Mouse (Mus musculus) myocyte (in vitro differentiated cells): Measurements from ENCODE around the gene Rab3gap2. TPM values are rescaled to one million over a fixed set of nuclear protein-coding genes. Genes with fewer than 3 reads are reported as not detected.

Source experiments
- H3K27me3 ChIP-seq: one replicate; pipeline ENCODE4 v1.6.1; 2011; ENCODE audit not compliant: control insufficient read depth, insufficient read depth, insufficient read length
- H3K36me3 ChIP-seq: one replicate; pipeline ENCODE4 v1.6.1; 2011; ENCODE audit not compliant: control insufficient read depth, insufficient read depth
- H3K4me2 ChIP-seq: one replicate; pipeline ENCODE4 v1.6.1; 2011; ENCODE audit warnings: low read depth, control low read depth
- H3K4me3 ChIP-seq: one replicate; pipeline ENCODE4 v1.5.1; 2011; ENCODE audit warnings: mild to moderate bottlenecking, control low read depth, moderate library complexity
- H3K79me2 ChIP-seq: one replicate; pipeline ENCODE4 v1.6.1; 2011; ENCODE audit not compliant: control insufficient read depth, insufficient read depth
- H3ac ChIP-seq: one replicate; pipeline ENCODE4 v1.6.1; 2011; ENCODE audit not compliant: control insufficient read depth, insufficient read length
- CEBPB ChIP-seq: IDR thresholded peaks from 2 replicates; pipeline ENCODE4 v1.6.1; 2011; ENCODE audit warnings: mild to moderate bottlenecking, moderate library complexity; ENCODE audit not compliant: poor library complexity, insufficient read depth, severe bottlenecking
- E2F4 ChIP-seq: IDR thresholded peaks from one replicate; pipeline ENCODE4 v1.6.1; 2011; ENCODE audit warnings: mild to moderate bottlenecking, control low read depth, moderate library complexity; ENCODE audit not compliant: insufficient read depth
- MAX ChIP-seq: IDR thresholded peaks from one replicate; pipeline ENCODE4 v1.6.1; 2011; ENCODE audit warnings: low read depth, mild to moderate bottlenecking, control low read depth
- MYOD1 ChIP-seq, 3 experiments: IDR thresholded peaks; one replicate each; pipeline ENCODE4 v1.6.1; 2011; ENCODE audit warnings: control low read depth in 2 of 3, low read depth in 2 of 3, mild to moderate bottlenecking in 2 of 3, moderate library complexity in 1 of 3; ENCODE audit not compliant: insufficient read length in 2 of 3, control insufficient read depth in 1 of 3
- MYOG ChIP-seq, 3 experiments: IDR thresholded peaks; one replicate each; pipeline ENCODE4 v1.6.1; 2011; ENCODE audit warnings: control low read depth in 2 of 3, low read depth in 2 of 3, mild to moderate bottlenecking in 2 of 3; ENCODE audit not compliant: insufficient read length in 2 of 3, control insufficient read depth in 1 of 3, insufficient read depth in 1 of 3
- POLR2A ChIP-seq: IDR thresholded peaks from one replicate; pipeline ENCODE4 v1.6.1; 2011; ENCODE audit warnings: low read depth, mild to moderate bottlenecking, control low read depth, moderate library complexity; ENCODE audit not compliant: insufficient read length
- POLR2AphosphoS2 ChIP-seq: IDR thresholded peaks from one replicate; pipeline ENCODE4 v1.6.1; 2011; ENCODE audit warnings: low read depth, control low read depth; ENCODE audit not compliant: insufficient read length
- REST ChIP-seq: IDR thresholded peaks from one replicate; pipeline ENCODE4 v1.6.1; 2011; ENCODE audit warnings: mild to moderate bottlenecking, control low read depth, moderate library complexity; ENCODE audit not compliant: insufficient read depth, insufficient read length
- SRF ChIP-seq: IDR thresholded peaks from one replicate; pipeline ENCODE4 v1.6.1; 2011; ENCODE audit warnings: low read depth; ENCODE audit not compliant: control insufficient read depth, insufficient read length
- TCF12 ChIP-seq: IDR thresholded peaks from one replicate; pipeline ENCODE4 v1.6.1; 2011; ENCODE audit warnings: mild to moderate bottlenecking, control low read depth; ENCODE audit not compliant: poor library complexity, insufficient read depth, severe bottlenecking
- TCF3 ChIP-seq: IDR thresholded peaks from one replicate; pipeline ENCODE4 v1.6.1; 2011; ENCODE audit warnings: low read depth, control low read depth; ENCODE audit not compliant: insufficient read length
- USF1 ChIP-seq: IDR thresholded peaks from one replicate; pipeline ENCODE4 v1.6.1; 2011; ENCODE audit warnings: low read depth, mild to moderate bottlenecking, control low read depth, moderate library complexity
- polyA plus RNA-seq: library from polyadenylated mRNA; unstranded; fragments of >200 nt; fragmentation: generic; extraction: Trizol; gene quantifications from one replicate; pipeline ENCODE4 v1.2.1, GENCODE M21; 2012; ENCODE audit warnings: missing spikeins

Rab3gap2 gene
- polyA plus RNA-seq, 1 experiment: 32.2 TPM

GRCm38 (mm10) chr1:185262565-185262964 lies 58.6 kb downstream of the Rab3gap2 start:
- Histone ChIP-seq H3K36me3 (peaks cover 41% of the 10 kb centered on the region), H3K4me3 (no peak overlapping the region), H3K4me2 (no peak overlapping the region), H3K27me3 (no peaks in the 10 kb centered on the region), H3K79me2 (no peaks in the 10 kb centered on the region), H3ac (no peak overlapping the region)
- no peak for TF ChIP-seq CEBPB
- TF ChIP-seq MYOG (IDR thresholded peaks at IDR 0.05; ENCODE audit: control insufficient read depth in 1 of 3, insufficient read depth in 1 of 3, insufficient read length in 2 of 3, low read depth in 2 of 3): no peak
- TF ChIP-seq SRF: no peak
- no peak for TF ChIP-seq USF1
- no peak for TF ChIP-seq E2F4
- TF ChIP-seq TCF12: no peak
- no peak for TF ChIP-seq POLR2A
- TF ChIP-seq POLR2AphosphoS2: no peak
- no peak for TF ChIP-seq MYOD1 (IDR thresholded peaks at IDR 0.05; ENCODE audit: control insufficient read depth in 1 of 3, insufficient read length in 2 of 3, low read depth in 2 of 3)
- TF ChIP-seq REST: no peak

- no peak overlapping the region for H3ac ChIP-seq
- no peaks in the 10 kb centered on the region for H3K79me2 ChIP-seq
- no peak overlapping the region for H3K4me3 ChIP-seq
- no peak overlapping the region for H3K4me2 ChIP-seq
- no peaks in the 10 kb centered on the region for H3K27me3 ChIP-seq
- TF ChIP-seq POLR2AphosphoS2 (no peak), MYOD1 (IDR thresholded peaks at IDR 0.05; ENCODE audit: control insufficient read depth in 1 of 3, insufficient read length in 2 of 3, low read depth in 2 of 3) (no peak), CEBPB (no peak), MAX (no peak)
- peaks cover 16% of the 10 kb centered on the region for H3K36me3 ChIP-seq
These were observed 64.8 kb downstream of the Rab3gap2 start for GRCm38 (mm10) chr1:185268675-185269074.

GRCm38 (mm10) chr1:185270403-185271097 lies 66.6 kb downstream of the Rab3gap2 start:
- no peaks in the 10 kb centered on the region for H3K27me3 ChIP-seq
- TF ChIP-seq TCF3: no peak
- no peaks in the 10 kb centered on the region for H3K79me2 ChIP-seq
- H3K36me3 ChIP-seq: peaks cover 14% of the 10 kb centered on the region
- H3ac ChIP-seq: no peak overlapping the region
- no peak overlapping the region for H3K4me2 ChIP-seq
- H3K4me3 ChIP-seq: no peak overlapping the region

GRCm38 (mm10) chr1:185271373-185271772 lies 67.5 kb downstream of the Rab3gap2 start:
- H3ac ChIP-seq: no peak overlapping the region
- H3K4me2 ChIP-seq: no peak overlapping the region
- H3K4me3 ChIP-seq: no peak overlapping the region
- H3K79me2 ChIP-seq: no peaks in the 10 kb centered on the region
- H3K36me3 ChIP-seq: peaks cover 19% of the 10 kb centered on the region
- H3K27me3 ChIP-seq: no peaks in the 10 kb centered on the region
- TF ChIP-seq POLR2A (no peak), E2F4 (no peak), SRF (no peak), REST (no peak), TCF12 (no peak), POLR2AphosphoS2 (no peak)

- Histone ChIP-seq H3K4me3 (no peak overlapping the region), H3ac (no peak overlapping the region), H3K36me3 (peaks cover 29% of the 10 kb centered on the region), H3K27me3 (no peaks in the 10 kb centered on the region), H3K4me2 (no peak overlapping the region), H3K79me2 (no peaks in the 10 kb centered on the region)
- TF ChIP-seq TCF12: no peak
These were observed 71.1 kb downstream of the Rab3gap2 start for GRCm38 (mm10) chr1:185274819-185275545.

- Histone ChIP-seq H3K79me2 (no peaks in the 10 kb centered on the region), H3K36me3 (peaks cover 38% of the 10 kb centered on the region), H3K4me2 (no peak overlapping the region), H3ac (no peak overlapping the region), H3K27me3 (no peaks in the 10 kb centered on the region), H3K4me3 (no peak overlapping the region)
- TF ChIP-seq POLR2AphosphoS2 (no peak), POLR2A (no peak), CEBPB (no peak), TCF3 (no peak), E2F4 (no peak), SRF (no peak), MAX (no peak), MYOG (IDR thresholded peaks at IDR 0.05; ENCODE audit: control insufficient read depth in 1 of 3, insufficient read depth in 1 of 3, insufficient read length in 2 of 3, low read depth in 2 of 3) (no peak), MYOD1 (IDR thresholded peaks at IDR 0.05; ENCODE audit: control insufficient read depth in 1 of 3, insufficient read length in 2 of 3, low read depth in 2 of 3) (no peak), REST (no peak), TCF12 (no peak), USF1 (no peak)
These were observed 72.1 kb downstream of the Rab3gap2 start for GRCm38 (mm10) chr1:185275976-185276375.
